Mouse (Mus musculus): ENCODE data around the gene Tcf7l2. TPM values are rescaled to one million over a fixed set of nuclear protein-coding genes. Genes with fewer than 3 reads are reported as not detected.
A peak's percentile ranks its signal among the peaks of the same experiment; 100 is the strongest.

The Tcf7l2 gene
- polyA plus RNA-seq, 1 experiment from 2014 or later, result 105 TPM

DNA sequence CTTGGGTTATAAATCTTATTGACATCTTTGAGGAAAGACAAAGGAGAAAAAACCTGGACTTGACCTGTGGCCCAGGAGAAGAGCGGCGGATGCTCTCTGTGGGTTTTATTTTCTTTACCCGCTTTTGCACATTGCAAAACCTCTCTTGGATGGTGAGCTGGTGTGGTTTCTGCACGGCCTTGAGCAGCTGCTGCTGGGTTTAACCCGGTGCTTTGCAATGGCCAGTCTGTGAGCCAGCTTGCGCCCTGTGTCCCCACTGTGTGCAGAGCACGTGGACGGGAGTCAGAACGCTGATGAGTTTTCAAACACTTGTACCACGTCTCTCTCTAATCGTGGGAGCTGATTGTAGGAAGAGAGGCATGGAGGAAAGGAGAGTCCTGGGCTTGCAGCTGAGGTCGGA is 62.2 kb downstream of the Tcf7l2 start:
- H3K4me3 ChIP-seq, result no peak overlapping the region
- no peak overlapping the region for H3K27ac ChIP-seq
- peaks cover 48% of the 10 kb centered on the region for H3K4me1 ChIP-seq
- H3K36me3 ChIP-seq (replicated peaks), result peaks cover 18% of the 10 kb centered on the region
- H3K27me3 ChIP-seq (ENCODE audit: poor library complexity, severe bottlenecking), result no peaks in the 10 kb centered on the region
- no peak for DNase-seq (ENCODE audit: extremely low spot score, low spot score)
- WGBS, result 91% methylated on average over 12 of the region's 12 CpGs
- H3K9me3 ChIP-seq, result no peaks in the 10 kb centered on the region

DNA sequence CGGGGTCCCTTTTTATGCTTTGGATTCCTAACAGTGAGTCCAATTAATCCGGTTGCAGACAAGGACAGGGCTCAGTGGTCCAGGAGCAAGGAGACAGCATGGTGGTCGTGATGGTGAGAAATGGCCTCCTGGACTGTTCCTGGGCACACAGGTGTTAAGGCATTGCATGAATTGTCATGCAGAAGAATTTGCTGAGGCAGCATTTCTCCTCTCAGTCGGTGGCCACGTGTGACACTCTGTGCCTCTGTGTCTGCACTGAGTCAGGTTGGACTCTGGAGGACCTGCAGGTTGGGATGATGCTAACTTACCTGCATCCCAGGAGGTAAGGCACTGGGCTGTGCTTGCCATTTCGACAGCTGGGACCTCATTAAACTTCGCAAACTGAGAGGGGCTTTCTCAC is 63.2 kb downstream of the Tcf7l2 start:
- Histone ChIP-seq H3K27ac (no peak overlapping the region), H3K27me3 (ENCODE audit: poor library complexity, severe bottlenecking) (no peaks in the 10 kb centered on the region), H3K4me1 (peaks cover 48% of the 10 kb centered on the region), H3K4me3 (no peak overlapping the region), H3K9me3 (no peaks in the 10 kb centered on the region), H3K36me3 (replicated peaks) (peaks cover 18% of the 10 kb centered on the region)
- DNase-seq (ENCODE audit: extremely low spot score, low spot score), result no peak
- 91% methylated on average over 7 of the region's 7 CpGs for WGBS

DNA sequence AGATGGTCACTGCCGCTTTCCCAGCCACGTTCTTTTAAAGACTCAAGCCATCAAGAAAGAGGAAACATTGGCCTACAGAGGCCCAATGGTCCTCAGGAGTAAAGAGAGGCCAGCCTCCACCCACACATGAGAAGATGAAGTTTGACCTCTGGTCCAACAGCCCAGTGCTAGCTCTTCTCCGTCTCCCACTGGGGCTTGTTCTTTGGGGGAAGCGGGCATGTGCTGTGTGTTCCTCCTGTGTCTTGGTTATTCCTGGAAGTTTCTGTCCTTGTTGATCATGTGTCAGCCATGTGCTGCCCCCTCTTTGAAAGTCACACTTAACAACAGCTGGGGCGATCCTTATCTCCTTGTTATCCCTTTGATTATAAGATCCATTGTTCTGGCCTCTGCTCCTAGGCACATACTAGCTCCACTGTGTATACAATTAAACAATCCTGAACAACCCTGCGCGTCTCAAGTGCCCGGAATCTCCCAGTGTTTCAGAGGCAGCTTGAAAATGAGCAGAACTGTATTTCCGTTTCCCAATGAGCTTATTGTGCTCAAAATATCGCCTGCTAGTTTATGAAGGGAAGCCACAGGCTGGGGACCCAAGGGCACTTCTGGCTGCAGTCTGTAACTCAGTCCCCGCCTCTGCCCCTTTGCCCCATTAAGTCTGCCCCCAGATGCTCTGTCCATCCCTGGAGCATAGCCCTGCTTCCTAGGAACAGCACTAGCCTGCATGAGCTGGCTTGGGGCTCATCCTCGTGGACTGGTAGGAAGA is 65.0 kb downstream of the Tcf7l2 start:
- DNase-seq (ENCODE audit: extremely low spot score, low spot score), result no peak
- 64% methylated on average over 12 of the region's 12 CpGs for WGBS
- Histone ChIP-seq H3K4me1 (peaks cover 48% of the 10 kb centered on the region), H3K9me3 (no peaks in the 10 kb centered on the region), H3K27me3 (ENCODE audit: poor library complexity, severe bottlenecking) (no peaks in the 10 kb centered on the region), H3K27ac (peak overlapping the region; percentile 36), H3K4me3 (peak overlapping the region; percentile 3; the same call in 1 of the 2 replicates), H3K36me3 (replicated peaks) (peaks cover 22% of the 10 kb centered on the region)

DNA sequence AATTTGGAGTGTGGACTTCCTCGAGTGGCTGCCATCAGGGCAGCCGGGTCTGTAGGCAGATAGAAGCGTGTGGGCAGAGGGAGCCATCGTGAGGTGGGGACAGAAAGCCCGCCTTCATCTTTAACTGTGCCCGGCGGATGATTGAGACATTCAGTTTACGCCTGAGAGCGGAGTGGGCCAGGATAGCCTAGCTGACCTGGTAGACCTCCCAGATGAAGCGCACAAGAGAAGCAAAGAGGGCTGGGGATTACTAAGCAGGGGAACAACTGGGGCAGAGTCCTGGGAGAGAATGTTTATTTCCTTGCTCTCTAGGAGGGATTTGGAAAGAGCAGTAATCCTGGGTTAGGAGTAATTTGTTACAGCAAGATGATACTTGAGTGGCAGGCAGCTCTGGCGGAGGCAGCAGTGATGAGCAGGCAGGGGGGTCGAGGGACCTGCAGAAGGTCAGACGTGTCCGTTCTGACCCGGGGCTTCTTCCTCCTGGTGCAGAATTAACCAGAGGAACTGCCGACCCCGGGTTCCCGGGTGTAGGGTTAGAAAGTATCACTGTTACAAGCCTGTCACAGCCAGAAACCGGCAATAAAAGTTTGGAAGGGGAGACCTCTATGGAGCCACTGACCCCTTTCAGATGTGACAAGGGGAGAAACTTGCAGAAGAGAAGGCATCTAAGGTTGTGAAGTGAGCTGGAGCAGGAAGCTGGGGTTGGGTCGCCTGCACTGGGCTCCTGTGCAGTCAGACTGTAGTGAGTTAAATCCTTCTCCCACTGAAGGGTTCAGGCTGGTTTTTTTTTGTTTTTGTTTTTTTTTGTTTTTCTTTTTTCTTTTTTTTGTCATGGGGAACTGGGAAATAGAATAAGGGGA is 65.8 kb downstream of the Tcf7l2 start:
- 32% methylated on average over 20 of the region's 20 CpGs for WGBS

DNA sequence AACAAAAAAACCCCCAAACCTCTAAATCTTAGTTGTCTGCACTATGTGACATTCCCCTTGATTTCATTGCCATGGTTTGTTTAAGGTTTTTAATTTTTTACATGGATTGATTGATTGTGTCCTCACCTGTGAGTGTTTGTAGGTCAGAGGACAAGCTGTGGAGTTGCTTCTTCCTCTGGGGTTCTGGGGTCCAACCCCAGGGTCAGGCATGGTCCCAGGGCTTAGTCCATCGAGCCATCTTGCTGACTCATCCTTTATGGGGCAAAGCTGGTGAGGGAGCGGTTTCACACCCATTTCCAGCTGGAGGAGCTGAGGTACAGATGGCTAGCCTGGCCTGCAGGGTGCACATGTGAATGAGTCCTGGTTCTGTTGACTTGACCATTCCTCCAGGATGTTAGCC is 66.7 kb downstream of the Tcf7l2 start:
- no peak for DNase-seq (ENCODE audit: extremely low spot score, low spot score)
- Histone ChIP-seq H3K27me3 (ENCODE audit: poor library complexity, severe bottlenecking) (no peaks in the 10 kb centered on the region), H3K27ac (no peak overlapping the region), H3K4me3 (no peak overlapping the region), H3K4me1 (peaks cover 43% of the 10 kb centered on the region), H3K36me3 (replicated peaks) (peaks cover 18% of the 10 kb centered on the region), H3K9me3 (no peaks in the 10 kb centered on the region)
- WGBS, result 84% methylated on average over 2 of the region's 2 CpGs

More for the DNA sequence above, 65.8 kb downstream of the Tcf7l2 start:
- Histone ChIP-seq H3K9me3 (no peaks in the 10 kb centered on the region), H3K4me3 (peak overlapping the region; percentile 3; the same call in 1 of the 2 replicates), H3K27ac (no peak overlapping the region; the same call in none of the 2 replicates), H3K36me3 (replicated peaks) (peaks cover 18% of the 10 kb centered on the region), H3K4me1 (peaks cover 45% of the 10 kb centered on the region), H3K27me3 (ENCODE audit: poor library complexity, severe bottlenecking) (no peaks in the 10 kb centered on the region)
- DNase-seq (ENCODE audit: extremely low spot score, low spot score), result peak; percentile 31

DNA sequence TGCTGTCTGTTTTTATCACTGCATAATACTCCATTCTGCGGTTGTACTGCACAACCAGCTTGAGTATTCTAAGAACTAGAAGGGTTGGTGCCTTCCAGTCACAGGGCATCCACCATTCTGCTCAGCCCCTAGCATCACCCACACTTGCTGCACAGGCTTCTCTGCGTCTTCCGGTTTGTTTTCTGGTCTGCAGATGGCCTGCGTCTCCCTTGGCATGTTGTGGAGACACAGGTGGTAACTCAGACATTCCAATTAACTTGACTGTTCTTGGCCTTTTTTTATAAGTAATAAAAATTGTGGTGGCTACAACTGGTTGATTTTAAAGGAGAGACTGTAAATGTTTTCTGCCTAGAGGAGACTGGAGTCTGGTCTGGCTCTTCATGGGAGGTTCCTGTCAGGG is 67.9 kb downstream of the Tcf7l2 start:
- H3K27me3 ChIP-seq (ENCODE audit: poor library complexity, severe bottlenecking), result no peaks in the 10 kb centered on the region
- WGBS, result 99% methylated on average over 4 of the region's 4 CpGs
- H3K36me3 ChIP-seq (replicated peaks), result peaks cover 18% of the 10 kb centered on the region
- H3K4me1 ChIP-seq, result peaks cover 50% of the 10 kb centered on the region
- no peaks in the 10 kb centered on the region for H3K9me3 ChIP-seq
- no peak overlapping the region for H3K4me3 ChIP-seq
- DNase-seq (ENCODE audit: extremely low spot score, low spot score), result no peak
- H3K27ac ChIP-seq, result no peak overlapping the region

DNA sequence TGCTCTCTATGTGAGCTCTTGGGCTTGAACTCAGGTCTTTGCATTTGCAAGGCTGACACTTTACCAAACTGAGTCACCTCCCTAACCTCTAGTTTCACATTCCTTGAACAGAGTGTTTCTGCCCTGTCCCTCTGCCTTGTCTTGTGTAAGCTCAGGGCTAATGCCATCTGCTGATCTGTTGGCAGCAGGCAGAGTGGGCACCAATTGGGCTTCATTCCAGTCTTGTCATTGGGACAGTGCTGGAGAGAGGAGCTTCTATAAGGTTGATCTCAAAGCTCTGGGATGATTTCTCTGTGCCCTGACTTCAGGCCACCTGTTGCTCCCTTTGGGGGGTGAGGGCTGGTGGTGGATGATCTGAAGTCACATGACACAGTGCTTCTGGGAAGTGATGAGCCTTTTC is 70.6 kb downstream of the Tcf7l2 start:
- Histone ChIP-seq H3K27ac (no peak overlapping the region), H3K36me3 (replicated peaks) (peaks cover 15% of the 10 kb centered on the region), H3K9me3 (no peaks in the 10 kb centered on the region), H3K27me3 (ENCODE audit: poor library complexity, severe bottlenecking) (no peaks in the 10 kb centered on the region), H3K4me1 (peaks cover 54% of the 10 kb centered on the region), H3K4me3 (no peak overlapping the region)
- DNase-seq (ENCODE audit: extremely low spot score, low spot score), result no peak

DNA sequence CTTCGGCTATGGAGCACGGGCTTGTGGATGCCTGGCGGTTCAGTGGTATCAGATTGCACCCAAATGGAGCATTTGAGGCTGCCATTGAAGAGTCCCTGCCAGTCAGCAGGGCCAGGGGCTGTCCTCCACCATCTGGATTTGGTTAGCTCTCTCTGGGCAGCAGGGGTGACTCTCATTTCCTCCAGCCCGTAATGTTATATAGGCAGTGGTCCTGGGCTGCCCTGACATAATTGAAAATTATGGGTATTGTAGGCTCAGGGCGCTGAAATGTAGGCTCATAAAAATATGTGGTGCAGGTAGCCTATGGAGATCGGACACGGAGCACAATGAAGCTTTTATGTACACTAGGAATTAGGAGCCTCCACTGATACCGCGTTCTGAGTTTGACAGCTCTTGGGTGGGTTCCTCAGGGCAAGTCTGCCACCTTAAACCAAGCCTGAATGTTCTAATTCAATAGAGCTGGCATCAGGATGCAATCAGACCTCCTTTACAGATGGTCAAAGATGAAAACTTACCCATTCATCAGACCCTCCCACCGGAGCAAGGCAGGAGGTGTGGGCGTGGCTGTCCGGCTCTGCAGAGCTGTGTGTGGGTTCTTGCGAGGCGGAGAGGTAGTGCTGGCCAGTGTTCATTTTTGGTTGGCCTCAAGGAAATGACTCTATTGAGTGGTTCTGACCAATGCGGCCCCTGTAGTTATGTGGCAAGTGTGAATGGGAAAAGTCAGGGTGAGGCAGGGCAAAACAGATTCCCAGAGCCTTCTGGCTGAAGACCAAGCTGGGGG is 73.6 kb downstream of the Tcf7l2 start:
- peak overlapping the region; percentile 51 for H3K27ac ChIP-seq

DNA sequence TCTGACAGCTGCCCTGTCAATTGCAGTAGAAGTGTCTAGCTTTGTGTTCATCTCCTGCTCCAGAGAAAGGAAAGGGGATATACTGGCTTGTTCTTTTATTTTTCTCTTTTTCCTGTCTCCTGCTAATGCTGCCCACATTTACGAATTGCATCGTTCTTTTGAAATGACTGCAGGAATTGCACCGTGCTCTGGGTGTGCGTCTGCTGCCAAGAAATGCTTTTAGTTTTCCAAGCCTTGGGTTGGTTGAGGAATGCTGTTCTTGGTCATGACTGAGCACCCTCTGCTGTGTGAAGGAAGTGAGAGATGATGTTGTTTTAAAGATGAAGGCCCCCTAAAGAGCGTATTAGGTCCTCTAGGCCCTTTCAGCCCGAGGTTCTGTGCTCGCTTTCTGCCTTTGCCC is 75.4 kb downstream of the Tcf7l2 start:
- no peak overlapping the region for H3K4me3 ChIP-seq
- no peaks in the 10 kb centered on the region for H3K9me3 ChIP-seq
- no peaks in the 10 kb centered on the region for H3K27me3 ChIP-seq (ENCODE audit: poor library complexity, severe bottlenecking)
- no peak overlapping the region; the same call in 1 of the 2 replicates for H3K27ac ChIP-seq
- peaks cover 46% of the 10 kb centered on the region for H3K36me3 ChIP-seq (replicated peaks)
- peaks cover 63% of the 10 kb centered on the region for H3K4me1 ChIP-seq
- DNase-seq (ENCODE audit: extremely low spot score, low spot score), result no peak
- 96% methylated on average over 7 of the region's 7 CpGs for WGBS

More for the DNA sequence above, 73.6 kb downstream of the Tcf7l2 start:
- no peak overlapping the region for H3K4me3 ChIP-seq
- WGBS, result 65% methylated on average over 15 of the region's 15 CpGs
- DNase-seq (ENCODE audit: extremely low spot score, low spot score), result peak; percentile 37
- no peaks in the 10 kb centered on the region for H3K27me3 ChIP-seq (ENCODE audit: poor library complexity, severe bottlenecking)
- H3K9me3 ChIP-seq, result no peaks in the 10 kb centered on the region
- peaks cover 52% of the 10 kb centered on the region for H3K4me1 ChIP-seq
- peaks cover 32% of the 10 kb centered on the region for H3K36me3 ChIP-seq (replicated peaks)

DNA sequence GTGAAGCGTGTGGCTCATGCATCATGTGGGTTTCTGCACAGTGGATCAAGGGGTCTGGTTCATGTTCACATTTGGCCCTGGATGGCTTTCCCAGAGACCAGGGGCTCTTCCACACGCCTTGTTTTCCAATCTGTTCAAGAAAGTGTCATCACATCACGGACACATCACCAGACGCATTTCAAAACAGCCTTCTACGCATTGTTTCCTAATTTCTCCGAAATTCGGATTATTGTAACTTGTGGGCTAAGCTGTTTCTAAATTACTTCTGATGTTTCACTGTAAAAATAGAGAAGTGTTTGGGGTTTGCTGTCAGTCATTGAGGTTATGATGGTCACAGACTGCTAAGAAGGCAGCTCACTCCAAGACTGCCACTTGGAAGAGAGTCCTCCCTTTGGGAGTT is 78.6 kb downstream of the Tcf7l2 start:
- peaks cover 43% of the 10 kb centered on the region for H3K36me3 ChIP-seq (replicated peaks)
- no peaks in the 10 kb centered on the region for H3K9me3 ChIP-seq
- 95% methylated on average over 7 of the region's 7 CpGs for WGBS
- DNase-seq (ENCODE audit: extremely low spot score, low spot score), result no peak
- no peak overlapping the region for H3K4me3 ChIP-seq
- H3K27ac ChIP-seq, result no peak overlapping the region
- H3K27me3 ChIP-seq (ENCODE audit: poor library complexity, severe bottlenecking), result no peaks in the 10 kb centered on the region
- H3K4me1 ChIP-seq, result peaks cover 61% of the 10 kb centered on the region

DNA sequence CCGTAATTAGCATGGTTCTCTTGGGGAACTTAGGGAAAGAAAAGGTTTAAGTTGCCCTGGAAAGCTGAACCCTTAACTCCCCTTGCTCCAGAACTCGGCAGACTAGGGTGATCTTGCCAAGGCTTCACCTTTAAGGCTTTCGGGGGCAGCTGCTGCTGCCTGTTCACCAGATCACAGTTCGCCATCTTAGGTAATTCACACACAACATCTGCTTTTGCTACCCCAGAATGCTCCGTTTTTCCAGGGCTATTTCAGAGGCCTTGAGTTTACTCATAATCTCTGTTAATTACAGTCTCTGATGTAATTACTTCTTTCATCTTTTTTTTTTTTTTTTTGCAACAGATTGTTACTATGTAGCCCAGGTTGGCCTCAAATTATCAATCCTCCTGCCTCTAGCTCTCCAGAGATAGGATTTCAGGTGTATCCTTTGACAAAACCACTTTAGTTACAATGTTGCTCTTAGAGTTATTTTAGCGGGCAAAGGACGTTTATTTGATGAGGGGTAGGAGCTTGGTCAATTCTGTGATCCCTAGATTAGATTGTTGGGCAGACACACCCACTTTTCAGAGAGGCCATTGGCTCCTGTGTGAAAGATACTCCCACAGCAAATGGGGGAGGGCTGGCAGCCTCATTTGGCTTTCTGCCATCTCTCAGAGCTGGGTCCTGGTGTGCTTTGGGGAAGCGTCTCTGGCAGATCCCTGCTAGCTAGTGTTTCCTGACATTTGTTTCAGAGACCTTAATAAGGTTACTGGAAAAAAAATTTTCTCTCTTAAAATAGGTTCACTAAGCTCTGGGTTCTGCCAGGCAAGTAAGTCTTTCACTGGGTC is 83.6 kb downstream of the Tcf7l2 start:
- Histone ChIP-seq H3K36me3 (replicated peaks) (peaks cover 38% of the 10 kb centered on the region), H3K4me1 (peaks cover 83% of the 10 kb centered on the region), H3K27me3 (ENCODE audit: poor library complexity, severe bottlenecking) (no peaks in the 10 kb centered on the region), H3K9me3 (no peaks in the 10 kb centered on the region), H3K27ac (no peak overlapping the region), H3K4me3 (no peak overlapping the region)
- DNase-seq (ENCODE audit: extremely low spot score, low spot score), result no peak
- WGBS, result 71% methylated on average over 8 of the region's 8 CpGs
